Mouse (Mus musculus): ENCODE data around the gene Fubp3. TPM values are rescaled to one million over a fixed set of nuclear protein-coding genes. Genes with fewer than 3 reads are reported as not detected.
"Not testable (repeated sequence)": the region's sequence is repeated elsewhere in the genome, so short reads cannot be mapped to it uniquely, and the experiment has no call there.

Gene Fubp3
- polyA plus RNA-seq, 1 experiment from 2014 or later, result 47.7 TPM

DNA sequence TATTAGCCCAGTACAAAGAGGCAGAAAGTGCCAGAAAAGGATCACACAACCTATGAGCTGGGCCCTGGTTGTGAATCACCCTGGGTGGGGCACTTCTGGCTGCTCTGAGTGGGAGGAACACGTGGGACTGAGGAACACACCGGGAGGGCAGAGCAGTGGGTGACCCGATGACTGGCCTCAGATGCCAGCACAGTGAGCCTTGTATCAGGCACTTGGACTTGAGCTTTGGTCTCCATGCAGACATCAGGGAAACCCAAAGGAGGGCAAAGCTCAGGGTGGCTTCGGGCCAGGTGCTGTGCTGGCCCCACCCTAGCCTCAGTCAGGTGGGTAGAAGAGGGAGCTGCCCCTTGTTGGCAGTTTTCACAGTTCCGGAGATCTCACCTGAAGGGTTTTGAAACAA is 30.9 kb upstream of the Fubp3 start:
- Histone ChIP-seq H3K27me3 (replicated peaks; ENCODE audit: insufficient read depth, low read length) (no peaks in the 10 kb centered on the region), H3K9ac (replicated peaks; ENCODE audit: low read depth) (no peak overlapping the region), H3K36me3 (ENCODE audit: insufficient read depth, low read length) (no peaks in the 10 kb centered on the region), H3K4me2 (replicated peaks; ENCODE audit: low read depth, low read length) (no peak overlapping the region), H3K27ac (ENCODE audit: low read length) (peak overlapping the region; percentile 59), H3K9me3 (ENCODE audit: low read length) (no peaks in the 10 kb centered on the region), H3K4me1 (ENCODE audit: insufficient read depth, low read depth, low read length) (no peaks in the 10 kb centered on the region), H3K4me3 (ENCODE audit: low read depth, low read length) (no peak overlapping the region)
- ATAC-seq (peak; percentile 58), DNase-seq (ENCODE audit: low spot score) (peak; percentile 56)
- WGBS, result 67% methylated on average over 5 of the region's 5 CpGs
- TF ChIP-seq EP300 (IDR thresholded peaks at IDR 0.05) (no peak), CTCF (IDR thresholded peaks at IDR 0.05) (no peak)

GRCm38 (mm10) chr2:31547726-31548125 is 24.7 kb upstream of the Fubp3 start:
- DNase-seq (ENCODE audit: low spot score) (no peak), ATAC-seq (no peak)
- Histone ChIP-seq H3K4me3 (ENCODE audit: low read depth, low read length) (no peak overlapping the region), H3K36me3 (ENCODE audit: insufficient read depth, low read length) (no peaks in the 10 kb centered on the region), H3K9me3 (ENCODE audit: low read length) (no peaks in the 10 kb centered on the region), H3K27ac (ENCODE audit: low read length) (no peak overlapping the region), H3K4me1 (ENCODE audit: insufficient read depth, low read depth, low read length) (no peaks in the 10 kb centered on the region), H3K9ac (replicated peaks; ENCODE audit: low read depth) (no peak overlapping the region), H3K27me3 (replicated peaks; ENCODE audit: insufficient read depth, low read length) (no peaks in the 10 kb centered on the region), H3K4me2 (replicated peaks; ENCODE audit: low read depth, low read length) (no peak overlapping the region)
- TF ChIP-seq CTCF (IDR thresholded peaks at IDR 0.05), result no peak
- TF ChIP-seq EP300 (IDR thresholded peaks at IDR 0.05), result no peak
- WGBS, result 56% methylated on average over 11 of the region's 11 CpGs

GRCm38 (mm10) chr2:31550503-31550902 is 21.9 kb upstream of the Fubp3 start:
- Histone ChIP-seq H3K36me3 (ENCODE audit: insufficient read depth, low read length) (no peaks in the 10 kb centered on the region), H3K4me3 (ENCODE audit: low read depth, low read length) (no peak overlapping the region), H3K4me1 (ENCODE audit: insufficient read depth, low read depth, low read length) (no peaks in the 10 kb centered on the region), H3K9ac (replicated peaks; ENCODE audit: low read depth) (no peak overlapping the region), H3K4me2 (replicated peaks; ENCODE audit: low read depth, low read length) (no peak overlapping the region), H3K27ac (ENCODE audit: low read length) (no peak overlapping the region), H3K27me3 (replicated peaks; ENCODE audit: insufficient read depth, low read length) (no peaks in the 10 kb centered on the region), H3K9me3 (ENCODE audit: low read length) (no peaks in the 10 kb centered on the region)
- no peak for TF ChIP-seq EP300 (IDR thresholded peaks at IDR 0.05)
- no peak for TF ChIP-seq CTCF (IDR thresholded peaks at IDR 0.05)
- ATAC-seq, result no peak
- WGBS, result 69% methylated on average over 3 of the region's 3 CpGs
- DNase-seq (ENCODE audit: low spot score), result no peak

DNA sequence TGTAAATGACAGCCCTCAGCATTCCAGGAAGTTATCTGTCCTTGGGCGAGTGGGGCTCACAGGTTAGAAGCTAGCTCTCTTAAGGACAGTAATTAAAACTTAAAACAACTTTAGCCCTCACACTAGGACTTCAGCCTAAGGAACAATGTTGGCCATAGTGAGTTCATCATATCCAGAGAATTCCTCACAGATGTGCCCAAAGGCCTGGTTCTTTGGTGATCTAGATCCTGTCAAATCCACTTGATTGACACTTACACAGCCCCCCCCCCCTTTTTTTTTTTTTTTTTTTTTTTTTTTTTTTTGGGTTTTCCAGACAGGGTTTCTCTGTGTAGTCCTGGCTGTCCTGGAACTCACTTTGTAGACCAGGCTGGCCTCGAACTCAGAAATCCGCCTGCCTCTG is 21.1 kb upstream of the Fubp3 start:
- not testable (repeated sequence) for H3K27ac ChIP-seq (ENCODE audit: low read length); H3K36me3 ChIP-seq (ENCODE audit: insufficient read depth, low read length); H3K4me1 ChIP-seq (ENCODE audit: insufficient read depth, low read depth, low read length); DNase-seq (ENCODE audit: low spot score); H3K4me3 ChIP-seq (ENCODE audit: low read depth, low read length); H3K9me3 ChIP-seq (ENCODE audit: low read length); H3K4me2 ChIP-seq (replicated peaks; ENCODE audit: low read depth, low read length); H3K27me3 ChIP-seq (replicated peaks; ENCODE audit: insufficient read depth, low read length); H3K9ac ChIP-seq (replicated peaks; ENCODE audit: low read depth); ATAC-seq
- WGBS, result 88% methylated on average over 2 of the region's 3 CpGs

- Histone ChIP-seq H3K4me3 (ENCODE audit: low read depth, low read length) (no peak overlapping the region), H3K9ac (replicated peaks; ENCODE audit: low read depth) (no peak overlapping the region), H3K27me3 (replicated peaks; ENCODE audit: insufficient read depth, low read length) (no peaks in the 10 kb centered on the region), H3K4me1 (ENCODE audit: insufficient read depth, low read depth, low read length) (no peaks in the 10 kb centered on the region), H3K36me3 (ENCODE audit: insufficient read depth, low read length) (no peaks in the 10 kb centered on the region), H3K9me3 (ENCODE audit: low read length) (no peaks in the 10 kb centered on the region), H3K27ac (ENCODE audit: low read length) (no peak overlapping the region), H3K4me2 (replicated peaks; ENCODE audit: low read depth, low read length) (no peak overlapping the region)
- TF ChIP-seq EP300 (IDR thresholded peaks at IDR 0.05), result no peak
- no peak for TF ChIP-seq CTCF (IDR thresholded peaks at IDR 0.05)
- 82% methylated on average over 10 of the region's 10 CpGs for WGBS
- no peak for DNase-seq (ENCODE audit: low spot score)
- ATAC-seq, result no peak
Measured at GRCm38 (mm10) chr2:31551971-31552370, 20.5 kb upstream of the Fubp3 start.

- no peak overlapping the region for H3K4me2 ChIP-seq (replicated peaks; ENCODE audit: low read depth, low read length)
- ATAC-seq, result no peak
- TF ChIP-seq EP300 (IDR thresholded peaks at IDR 0.05), result no peak
- TF ChIP-seq CTCF (IDR thresholded peaks at IDR 0.05), result peak; percentile 37; the same call in 1 of the 2 replicates
Measured at GRCm38 (mm10) chr2:31554619-31555018, 17.8 kb upstream of the Fubp3 start.

More at GRCm38 (mm10) chr2:31554619-31555018, 17.8 kb upstream of the Fubp3 start:
- 77% methylated on average over 5 of the region's 5 CpGs for WGBS
- Histone ChIP-seq H3K27ac (ENCODE audit: low read length) (no peak overlapping the region), H3K36me3 (ENCODE audit: insufficient read depth, low read length) (no peaks in the 10 kb centered on the region), H3K4me3 (ENCODE audit: low read depth, low read length) (no peak overlapping the region), H3K9me3 (ENCODE audit: low read length) (no peaks in the 10 kb centered on the region), H3K27me3 (replicated peaks; ENCODE audit: insufficient read depth, low read length) (no peaks in the 10 kb centered on the region), H3K9ac (replicated peaks; ENCODE audit: low read depth) (no peak overlapping the region), H3K4me1 (ENCODE audit: insufficient read depth, low read depth, low read length) (no peaks in the 10 kb centered on the region)
- no peak for DNase-seq (ENCODE audit: low spot score)
